Mouse (Mus musculus) macrophage (primary cell): Measurements from ENCODE around the gene Gm10762. TPM values are rescaled to one million over a fixed set of nuclear protein-coding genes. Genes with fewer than 3 reads are reported as not detected.

Experiments used
- H3K27ac ChIP-seq: fragments of 350-480 bp; formaldehyde crosslinking; 2 replicates; pipeline ENCODE4 v1.9.0; 2021
- H3K36me3 ChIP-seq: fragments of 350-480 bp; formaldehyde crosslinking; 2 replicates; pipeline ENCODE4 v1.9.0; 2021; ENCODE audit errors: inconsistent target
- H3K4me3 ChIP-seq: fragments of 350-480 bp; formaldehyde crosslinking; 2 replicates; pipeline ENCODE4 v1.9.0; 2021; ENCODE audit errors: inconsistent target
- H3K79me2 ChIP-seq: fragments of 350-480 bp; formaldehyde crosslinking; 2 replicates; pipeline ENCODE4 v1.9.0; 2021; ENCODE audit errors: inconsistent target
- WGBS: methylation state at CpG from one replicate; pipeline ENCODE4 v1.1.7; 2026; ENCODE audit warnings: inconsistent platforms; ENCODE audit not compliant: missing documents; 5-methylcytosine and 5-hydroxymethylcytosine counted together
- polyA plus RNA-seq: library from polyadenylated mRNA; stranded (reverse); fragments of 250-400 nt; gene quantifications from 3 replicates; pipeline ENCODE4 v1.2.4, GENCODE M21; 2018; ENCODE audit warnings: inconsistent platforms

Gene Gm10762
- polyA plus RNA-seq, 1 experiment from 2014 or later = 1.3 TPM

DNA sequence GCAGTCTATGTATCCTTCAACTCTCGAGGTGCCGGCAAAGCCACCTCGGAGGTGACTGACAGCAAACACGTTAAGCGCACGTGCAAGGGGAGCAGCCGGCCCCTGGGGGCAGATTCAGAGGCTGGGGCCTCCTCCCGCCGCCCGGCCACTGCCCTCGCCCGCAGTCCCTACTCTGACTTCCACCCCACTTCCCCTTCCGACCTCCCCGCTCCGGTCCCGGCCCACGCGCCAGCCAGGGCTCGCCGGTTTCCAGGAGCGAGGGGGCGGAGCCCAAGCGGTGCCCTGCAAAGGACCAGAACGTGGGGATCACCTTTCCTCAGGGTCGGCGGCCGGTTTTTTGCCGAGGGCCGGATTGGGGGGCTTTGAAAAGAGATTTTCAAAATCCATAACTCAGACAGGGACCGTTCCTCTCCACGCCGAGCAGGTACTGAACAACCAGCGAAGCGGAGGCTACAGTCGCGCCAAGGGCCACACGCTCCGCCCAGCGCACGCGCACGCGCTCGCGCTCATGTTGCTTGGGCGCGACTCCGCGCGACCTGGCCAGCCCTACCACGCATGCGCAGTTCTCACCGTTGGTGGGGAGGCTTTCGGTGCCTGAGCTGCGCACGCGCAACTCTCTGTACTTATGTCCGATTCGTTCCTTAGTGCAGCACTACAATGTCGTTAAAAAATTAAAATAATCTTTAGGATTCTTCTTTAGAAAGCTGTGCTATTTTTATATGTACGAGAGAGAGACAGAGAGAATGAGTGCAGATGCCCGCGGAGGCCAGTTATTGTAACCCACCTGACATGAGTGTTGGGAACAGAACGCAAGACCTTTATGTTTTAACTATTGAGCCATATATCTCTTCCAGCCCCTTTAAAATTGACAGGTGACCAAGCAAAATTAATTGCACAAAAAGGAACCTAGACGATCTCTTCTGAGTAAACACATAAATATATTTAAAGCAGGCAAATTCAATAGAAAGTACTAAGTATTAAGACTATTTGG, 23.7 kb downstream of the Gm10762 start, which contains the start of gene Zc3h8:
Gene Zc3h8 (minus strand): TSS at position 540 of the 991 bp plus-strand sequence.
- WGBS = 1% methylated on average over 65 of the region's 65 CpGs
- H3K4me3 ChIP-seq = peak within 1 kb of the TSS; percentile 48
- H3K27ac ChIP-seq = peak within 1 kb of the TSS; percentile 52
- 0 out of 2 replicates have a peak, but pooled peaks cover 6% of the 10 kb centered on the region for H3K36me3 ChIP-seq
- H3K79me2 ChIP-seq = no peaks in the 10 kb centered on the region

DNA sequence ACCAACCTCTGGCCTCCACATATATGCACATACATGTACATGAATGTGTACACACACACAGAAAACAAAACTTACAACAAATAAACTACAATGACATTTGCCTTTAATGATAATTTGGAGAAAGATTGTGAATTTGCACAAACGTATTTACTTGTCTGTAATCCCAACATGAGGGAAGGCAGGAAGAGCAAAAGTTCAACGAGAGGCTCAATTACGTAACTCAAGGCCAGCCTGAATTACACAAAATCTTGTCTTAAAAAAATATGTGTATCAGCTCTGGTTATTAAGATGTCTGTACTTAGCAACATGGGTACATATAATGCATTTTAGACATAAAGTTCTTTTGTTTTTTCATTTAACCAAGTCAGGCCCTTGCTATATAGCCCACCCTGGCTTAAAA, 31.3 kb downstream of the Gm10762 start:
- Histone ChIP-seq H3K79me2 (no peaks in the 10 kb centered on the region), H3K4me3 (no peak overlapping the region), H3K36me3 (peaks cover 17% of the 10 kb centered on the region; the same call in 1 of the 2 replicates), H3K27ac (no peak overlapping the region)
- WGBS = 51% methylated on average over 3 of the region's 3 CpGs

- no peaks in the 10 kb centered on the region for H3K79me2 ChIP-seq
- H3K4me3 ChIP-seq = no peak overlapping the region
- no peak overlapping the region for H3K27ac ChIP-seq
- H3K36me3 ChIP-seq = peaks cover 13% of the 10 kb centered on the region; the same call in 1 of the 2 replicates
Observed at GRCm38 (mm10) chr2:128930704-128931103, 36.8 kb downstream of the Gm10762 start.

DNA sequence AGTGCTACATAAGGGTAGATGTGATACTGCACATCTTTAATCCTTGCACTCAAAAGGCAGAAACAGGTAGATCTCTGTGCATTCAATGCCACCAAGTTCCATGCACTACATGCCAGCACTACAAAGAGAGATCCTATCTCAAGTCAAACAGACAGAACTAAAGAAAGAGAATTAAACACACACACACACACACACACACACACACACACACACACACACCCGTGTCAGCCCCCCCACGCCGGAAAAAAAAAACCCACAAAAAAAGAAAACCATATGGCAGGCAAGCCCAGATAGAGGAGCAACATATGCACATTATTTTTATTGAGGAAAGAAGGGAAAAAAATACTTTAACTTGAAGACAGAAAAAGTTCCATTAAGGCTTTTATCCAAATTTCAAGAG, 39.1 kb downstream of the Gm10762 start:
- H3K36me3 ChIP-seq = peaks cover 8% of the 10 kb centered on the region; the same call in 1 of the 2 replicates
- H3K79me2 ChIP-seq = no peaks in the 10 kb centered on the region
- no CpG with 5 or more reads among the region's 3 CpGs for WGBS
- no peak overlapping the region for H3K4me3 ChIP-seq
- no peak overlapping the region for H3K27ac ChIP-seq

DNA sequence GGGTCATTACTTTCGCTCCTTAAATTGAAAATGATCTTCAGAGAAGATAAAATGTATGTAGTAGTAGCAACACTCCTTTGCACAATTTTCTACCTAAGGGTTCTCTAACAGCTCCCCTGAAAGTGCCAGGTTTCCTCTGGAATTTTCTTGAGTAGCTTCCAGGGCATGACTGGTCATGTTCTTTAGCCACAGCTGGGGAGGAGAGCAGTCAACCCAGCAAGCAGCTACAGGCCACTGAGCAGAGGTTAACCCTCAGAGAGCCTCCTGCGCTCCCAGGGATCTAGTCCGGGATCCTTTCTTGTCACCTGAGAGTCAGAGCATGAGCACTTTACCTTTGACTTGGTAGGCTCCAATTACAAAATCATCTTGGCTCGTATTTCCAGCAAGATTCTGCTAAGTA, 42.7 kb downstream of the Gm10762 start:
- Histone ChIP-seq H3K4me3 (no peak overlapping the region), H3K79me2 (no peaks in the 10 kb centered on the region), H3K36me3 (0 out of 2 replicates have a peak, but pooled peaks cover 5% of the 10 kb centered on the region), H3K27ac (no peak overlapping the region)
- 93% methylated on average over 4 of the region's 4 CpGs for WGBS

Other genes with a start within 250 kb of the Gm10762 start
- 32.3 to 57.1 TPM (median 34.6 TPM) in 3 replicates for gene Tmem87b, start 149.6 kb downstream of the Gm10762 start, polyA plus RNA-seq
- not detected in 3 replicates for gene Fbln7, start 104.7 kb downstream of the Gm10762 start, polyA plus RNA-seq
- gene Zc3h8, start 23.6 kb downstream of the Gm10762 start, polyA plus RNA-seq = 3.5 to 5.5 TPM (median 3.7 TPM) in 3 replicates
- 1.0 to 2.5 TPM (median 2.3 TPM) in 3 replicates for gene Zc3h6, start 323 bp downstream of the Gm10762 start, polyA plus RNA-seq
- not detected in 3 replicates for gene Vinac1, start 80.4 kb upstream of the Gm10762 start, polyA plus RNA-seq
- gene Ttl, start 98.2 kb upstream of the Gm10762 start, polyA plus RNA-seq = 5.8 to 8.9 TPM (median 8.5 TPM) in 3 replicates
- gene Polr1b, start 133.3 kb upstream of the Gm10762 start, polyA plus RNA-seq = 3.6 to 13.0 TPM (median 4.8 TPM) in 3 replicates
- 11.9 to 13.8 TPM (median 13.2 TPM) in 3 replicates for gene Chchd5, start 162.0 kb upstream of the Gm10762 start, polyA plus RNA-seq
- gene Slc20a1, start 231.0 kb upstream of the Gm10762 start, polyA plus RNA-seq = 36.9 to 54.7 TPM (median 39.8 TPM) in 3 replicates